Mouse (Mus musculus) adrenal gland, postnatal 10 days (tissue): ENCODE measurements around the gene Gm21921. TPM values are rescaled to one million over a fixed set of nuclear protein-coding genes. Genes with fewer than 3 reads are reported as not detected.
"Not testable (repeated sequence)": the region's sequence is repeated elsewhere in the genome, so short reads cannot be mapped to it uniquely, and the experiment has no call there.

Experiments
- DNase-seq: peaks from one replicate; pipeline ENCODE4 v3.0.0; 2021; ENCODE audit warnings: mixed read lengths
- long read RNA-seq, 2 experiments: library from polyadenylated mRNA; stranded (forward); transcript quantifications; one replicate each; pipeline ENCODE4 v2.0.0; 2021
- total RNA-seq, 2 experiments: library from RNA; stranded (reverse); gene quantifications; 2 replicates each; pipeline ENCODE4 v1.2.3; 2021

Gene Gm21921
- total RNA-seq = not detected
- long read RNA-seq, experiment 1 = 0 reads
- long read RNA-seq, experiment 2 = 0 reads

DNA sequence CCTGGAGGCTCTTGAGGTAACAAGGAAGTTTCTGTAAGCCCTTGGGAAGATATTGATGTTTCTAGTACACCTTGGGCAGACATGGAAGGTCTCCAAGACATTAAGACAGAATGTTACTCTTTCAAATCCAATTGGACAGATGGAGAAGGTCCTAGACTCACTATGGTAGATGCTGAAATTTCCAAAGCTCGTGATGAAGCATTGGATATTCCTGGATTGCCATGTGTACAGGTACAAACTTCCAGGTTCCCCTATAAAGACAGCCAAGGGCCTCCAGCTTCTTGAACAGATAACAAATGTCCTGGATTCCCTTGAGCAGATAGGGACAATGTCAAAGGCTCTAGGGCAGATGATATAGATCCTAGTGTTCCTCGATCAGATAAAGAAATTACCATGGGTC, at the start of gene Gm21921:
Gene Gm21921, minus strand, starts transcription at position 101 of the 400 bp plus-strand sequence.
- not testable (repeated sequence) for DNase-seq
